Mouse (Mus musculus) left cerebral cortex, adult 11 months (tissue): ENCODE results near the gene Krt72.
A peak's percentile ranks its signal among the peaks of the same experiment; 100 is the strongest.

Experiments used
- DNase-seq: peaks from one replicate; pipeline ENCODE4 v3.0.0; 2022; ENCODE audit warnings: low spot score

The Krt72 gene

GRCm38 (mm10) chr15:101786360-101786759 lies at the start of gene Krt72:
TSS of gene Krt72 (minus strand) at chr15:101786460.
- DNase-seq: no peak

DNA sequence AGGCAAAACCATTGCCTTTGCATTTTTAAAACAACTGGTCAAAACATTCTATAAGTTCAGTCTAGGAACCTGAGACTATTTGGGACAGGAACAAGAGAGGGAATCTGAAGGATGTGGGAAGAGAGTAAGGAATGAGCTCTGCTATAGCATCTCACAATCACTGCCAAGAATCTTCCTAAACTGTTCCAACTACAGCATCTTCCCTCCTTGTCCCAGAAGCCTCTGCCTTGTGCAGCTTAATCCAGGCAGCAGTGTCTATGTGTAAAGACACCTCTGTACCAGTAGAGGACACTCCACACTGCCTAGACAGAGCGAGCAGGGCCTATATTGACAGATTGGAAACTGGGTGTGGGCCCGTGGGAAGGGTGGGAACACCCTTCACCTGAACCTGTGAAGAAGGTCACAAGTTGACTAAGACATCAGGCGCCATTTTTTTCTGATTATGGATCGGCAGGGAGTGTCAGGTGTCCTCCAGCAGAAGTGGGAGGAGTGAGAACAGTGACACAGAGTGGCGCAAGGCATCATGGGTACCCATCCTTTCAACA lies 48.6 kb upstream of the Krt72 start:
- DNase-seq: no peak

GRCm38 (mm10) chr15:101833131-101833530 lies 46.9 kb upstream of the Krt72 start:
- no peak for DNase-seq

DNA sequence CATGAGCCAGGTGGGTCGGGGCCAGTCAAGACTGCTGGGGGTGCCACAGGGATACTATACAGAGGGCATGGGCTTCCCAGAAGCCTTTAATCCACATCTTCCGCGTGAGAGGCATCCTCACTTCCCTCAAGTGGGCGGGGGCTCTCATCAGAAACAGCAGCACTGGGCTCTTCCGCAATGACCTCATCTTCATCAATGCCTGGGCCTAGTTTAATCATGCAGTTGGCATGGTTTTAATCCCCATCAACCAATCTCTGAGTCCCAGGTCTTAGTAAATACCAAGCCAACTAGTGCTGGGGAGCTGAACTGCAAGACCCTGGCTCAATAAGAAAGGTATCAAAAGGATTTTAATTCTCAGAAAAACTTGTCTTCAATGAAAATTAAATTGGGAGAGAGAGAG lies 43.2 kb upstream of the Krt72 start:
- DNase-seq: no peak

DNA sequence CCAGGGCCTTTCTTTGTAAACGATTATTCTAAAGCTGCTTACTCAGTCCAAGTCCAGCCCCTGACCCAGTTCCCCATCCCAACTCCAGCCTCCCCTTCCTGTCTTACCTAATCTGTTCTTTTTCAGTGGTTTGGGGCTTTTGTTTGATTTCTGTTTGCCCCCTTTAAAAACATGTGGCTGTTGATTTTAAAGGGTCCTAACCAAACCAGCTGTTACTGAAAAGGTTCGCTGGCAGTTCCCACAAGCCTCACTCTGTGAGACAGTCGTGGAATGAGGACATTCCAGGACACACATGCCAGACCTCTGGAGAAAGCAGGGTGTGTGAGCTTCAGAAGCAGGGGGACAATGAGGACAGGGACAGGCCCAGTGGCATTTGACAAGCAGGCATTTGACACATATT lies 35.5 kb upstream of the Krt72 start:
- DNase-seq: no peak

- DNase-seq: no peak
Observed at GRCm38 (mm10) chr15:101817875-101818274, 31.6 kb upstream of the Krt72 start, which contains the start of gene Krt2. TSS of gene Krt2 (minus strand) at chr15:101818169.

GRCm38 (mm10) chr15:101803052-101803822 lies 17.0 kb upstream of the Krt72 start:
- DNase-seq: peak; percentile 54

DNA sequence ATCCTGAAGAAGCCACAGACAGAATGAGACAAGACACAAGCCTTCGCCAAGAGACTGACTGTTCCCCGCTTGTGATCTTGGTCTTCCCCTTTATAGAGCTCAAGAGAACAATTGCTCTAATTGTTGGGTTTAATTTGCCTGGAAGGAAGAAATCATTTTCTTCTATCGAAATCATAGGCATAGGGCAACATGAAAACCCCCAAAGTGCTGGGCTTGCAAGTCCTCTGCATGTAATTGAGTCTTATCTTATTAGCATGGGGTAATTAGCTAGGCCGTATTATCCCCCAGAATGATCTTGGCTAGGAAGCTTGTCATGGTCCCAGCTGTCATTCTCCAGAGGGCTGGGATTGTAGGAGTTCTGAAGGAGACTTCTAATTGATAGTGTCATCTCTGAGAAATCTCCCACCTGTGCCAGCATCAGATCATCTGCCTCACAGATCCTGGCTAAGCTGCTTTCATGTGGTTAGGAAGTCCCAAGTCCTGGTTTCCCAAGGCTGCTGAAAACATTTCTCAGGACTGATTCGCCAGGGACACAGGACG lies 16.1 kb upstream of the Krt72 start, which contains the start of gene Krt73:
Gene Krt73, minus strand, starts transcription at position 51 of the 540 bp plus-strand sequence.
- no peak for DNase-seq

- no peak for DNase-seq
Observed at GRCm38 (mm10) chr15:101790867-101791266, 4.6 kb upstream of the Krt72 start.

GRCm38 (mm10) chr15:101773420-101773819 lies 12.8 kb downstream of the Krt72 start:
- no peak for DNase-seq

- DNase-seq: peak; percentile 83
Observed at GRCm38 (mm10) chr15:101772711-101773081, 13.6 kb downstream of the Krt72 start.

GRCm38 (mm10) chr15:101772080-101772710 lies 14.1 kb downstream of the Krt72 start:
- DNase-seq: no peak

- no peak for DNase-seq
Observed at GRCm38 (mm10) chr15:101770226-101770625, 16.0 kb downstream of the Krt72 start.

DNA sequence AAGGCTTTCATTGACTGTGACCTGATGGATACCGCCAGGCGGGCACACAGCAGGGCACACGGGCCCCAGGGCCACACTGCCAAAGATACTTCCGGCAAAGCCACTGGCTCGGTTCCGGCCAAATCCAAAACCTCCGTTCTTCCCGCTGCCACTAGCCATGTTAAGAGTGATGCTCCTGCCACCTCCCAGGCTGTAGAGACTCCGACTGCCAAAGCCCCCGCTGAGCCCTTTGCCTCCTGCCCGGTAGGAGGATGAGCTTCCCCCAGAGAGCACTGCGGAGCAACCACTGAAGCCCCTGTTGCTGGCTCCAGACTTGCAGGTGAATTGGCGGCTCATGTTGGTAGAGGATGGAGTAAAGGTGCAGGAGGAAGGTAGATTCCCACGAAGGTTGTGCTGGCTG lies 43.5 kb downstream of the Krt72 start, which contains the start of gene Krt71:
Gene Krt71, minus strand, starts transcription at position 399 of the 400 bp plus-strand sequence.
- no peak for DNase-seq

DNA sequence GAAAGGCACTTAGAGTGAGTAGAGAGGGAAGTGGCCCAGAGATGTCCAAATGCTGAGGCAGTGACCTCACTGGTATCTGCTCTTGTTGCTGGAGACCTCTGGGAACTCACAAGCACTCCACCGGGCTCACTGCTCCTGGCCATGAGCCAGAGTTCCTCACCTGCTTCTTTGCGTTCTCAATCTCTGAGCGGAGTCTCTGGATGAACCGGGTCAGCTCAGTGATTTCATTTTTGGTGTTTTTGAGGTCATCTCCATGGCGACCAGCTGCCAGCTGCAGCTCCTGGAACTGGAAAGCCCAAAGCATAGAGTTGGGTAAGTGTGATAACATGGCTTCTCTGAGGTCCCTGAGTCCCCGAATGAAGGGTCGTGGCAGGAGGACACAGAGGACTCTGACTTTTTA lies 48.5 kb downstream of the Krt72 start:
- no peak for DNase-seq

DNA sequence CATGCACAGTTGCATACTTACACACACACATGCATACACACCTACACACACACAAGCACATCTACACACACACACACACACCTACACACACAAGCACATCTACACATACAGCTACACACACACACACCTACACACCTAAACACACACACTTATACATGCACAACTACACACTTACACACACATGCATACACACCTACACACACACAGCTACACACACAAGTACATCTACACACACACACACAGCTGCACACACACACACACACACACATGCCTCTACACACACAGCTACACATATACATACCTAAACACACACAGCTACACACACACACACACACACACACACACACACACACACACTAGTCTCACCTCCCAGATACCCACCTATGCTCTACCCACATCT lies 55.6 kb downstream of the Krt72 start:
- no peak for DNase-seq
